Mouse (Mus musculus) retina, postnatal 7 days (tissue): ENCODE measurements around the gene Plbd2.
"Not testable (repeated sequence)": the region's sequence is repeated elsewhere in the genome, so short reads cannot be mapped to it uniquely, and the experiment has no call there.

Experiments used
- DNase-seq: peaks from one replicate; pipeline ENCODE4 v3.0.0-alpha.2; 2012; ENCODE audit warnings: low read depth, low spot score

Gene Plbd2

GRCm38 (mm10) chr5:120510982-120511642 is 7.7 kb upstream of the Plbd2 start, which contains the start of gene Slc8b1:
Gene Slc8b1, plus strand, starts transcription at chr5:120511168.
- DNase-seq: peak; percentile 80

GRCm38 (mm10) chr5:120507311-120507710 is 3.9 kb upstream of the Plbd2 start:
- no peak for DNase-seq

GRCm38 (mm10) chr5:120506490-120506889 is 3.1 kb upstream of the Plbd2 start:
- no peak for DNase-seq

- DNase-seq: no peak
These were observed 2.4 kb upstream of the Plbd2 start for GRCm38 (mm10) chr5:120505781-120506180.

- peak; percentile 34 for DNase-seq
These were observed 1.9 kb upstream of the Plbd2 start for GRCm38 (mm10) chr5:120505368-120505767.

GRCm38 (mm10) chr5:120502675-120503143 is 716 bp downstream of the Plbd2 start:
- DNase-seq: no peak

- DNase-seq: no peak
These were observed 1.2 kb downstream of the Plbd2 start for GRCm38 (mm10) chr5:120502147-120502621.

- not testable (repeated sequence) for DNase-seq
These were observed 2.8 kb downstream of the Plbd2 start for GRCm38 (mm10) chr5:120500609-120501008.

GRCm38 (mm10) chr5:120499202-120499601 is 4.2 kb downstream of the Plbd2 start:
- no peak for DNase-seq

- no peak for DNase-seq
These were observed 6.4 kb downstream of the Plbd2 start for GRCm38 (mm10) chr5:120497071-120497470.

- no peak for DNase-seq
These were observed 7.7 kb downstream of the Plbd2 start for GRCm38 (mm10) chr5:120495703-120496226.

GRCm38 (mm10) chr5:120495064-120495702 is 8.2 kb downstream of the Plbd2 start:
- no peak for DNase-seq

- DNase-seq: no peak
These were observed 9.5 kb downstream of the Plbd2 start for GRCm38 (mm10) chr5:120493873-120494395.

GRCm38 (mm10) chr5:120493440-120493839 is 10.0 kb downstream of the Plbd2 start:
- no peak for DNase-seq

- DNase-seq: no peak
These were observed 11.0 kb downstream of the Plbd2 start for GRCm38 (mm10) chr5:120492437-120492836.

- no peak for DNase-seq
These were observed 12.7 kb downstream of the Plbd2 start for GRCm38 (mm10) chr5:120490679-120491192.

- DNase-seq: no peak
These were observed 15.6 kb downstream of the Plbd2 start for GRCm38 (mm10) chr5:120487844-120488243.

- DNase-seq: no peak
These were observed 20.0 kb downstream of the Plbd2 start for GRCm38 (mm10) chr5:120483399-120483798.

GRCm38 (mm10) chr5:120481205-120481604 is 22.2 kb downstream of the Plbd2 start:
- no peak for DNase-seq

GRCm38 (mm10) chr5:120479538-120479937 is 23.9 kb downstream of the Plbd2 start:
- no peak for DNase-seq

GRCm38 (mm10) chr5:120477993-120478392 is 25.4 kb downstream of the Plbd2 start:
- DNase-seq: no peak

- no peak for DNase-seq
These were observed 27.1 kb downstream of the Plbd2 start, which contains the start of gene Sds for GRCm38 (mm10) chr5:120476296-120476695. Gene Sds, plus strand, starts transcription at chr5:120476526.
